Mouse (Mus musculus): ENCODE results near the gene Higd1a.

DNA sequence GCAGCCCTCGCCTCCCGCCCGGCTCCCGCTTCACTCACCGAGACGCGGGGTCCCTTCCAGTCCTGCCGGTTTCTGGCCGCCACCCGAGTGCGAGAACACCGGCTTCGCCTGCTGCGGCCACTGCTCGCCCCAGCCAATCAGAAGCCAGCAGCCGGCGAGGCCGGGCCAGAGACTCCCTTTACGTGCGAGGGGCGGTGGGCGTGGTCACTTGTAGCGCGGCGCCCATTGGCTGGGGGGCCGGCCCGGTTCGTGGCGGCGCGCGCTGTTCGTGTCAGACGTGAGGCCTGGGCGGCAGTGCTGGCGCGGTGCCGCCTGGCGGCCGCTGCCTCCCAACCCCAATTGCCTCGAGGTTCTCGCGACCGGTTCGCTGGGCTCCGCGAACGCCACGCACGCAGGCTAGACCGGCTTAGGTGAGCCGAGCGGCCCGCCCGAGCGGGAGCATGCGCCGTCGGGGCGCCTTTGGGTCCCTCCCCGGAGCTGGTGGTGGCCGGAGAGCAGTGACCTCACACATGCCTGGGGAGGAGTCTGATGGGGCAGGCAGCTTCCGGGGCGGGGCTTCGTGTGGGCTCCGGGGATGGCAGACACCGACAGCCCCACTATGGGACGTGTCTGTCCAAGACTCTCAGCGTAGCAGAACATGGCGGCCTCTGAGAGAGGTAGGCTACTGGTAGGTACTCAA, 549 bp downstream of the Higd1a start:
- TF ChIP-seq POLR2A (IDR thresholded peaks at IDR 0.05; ENCODE audit: insufficient read depth, low read length) (peak; percentile 62), CTCF (IDR thresholded peaks at IDR 0.05; ENCODE audit: low read depth, low read length) (no peak), EP300 (IDR thresholded peaks at IDR 0.05; ENCODE audit: insufficient read depth, low read depth, low read length) (no peak)

All from ES-Bruce4 (cell line).